Mouse (Mus musculus) embryonic fibroblast, embryonic 13.5 days (primary cell): ENCODE results near the gene Zfp704.

ENCODE experiments used
- CTCF ChIP-seq: IDR thresholded peaks from 2 replicates; pipeline ENCODE4 v1.5.1; 2011; ENCODE audit warnings: mild to moderate bottlenecking, control low read depth, low read length, moderate library complexity, borderline replicate concordance; ENCODE audit not compliant: insufficient read depth
- POLR2A ChIP-seq: IDR thresholded peaks from 2 replicates; pipeline ENCODE4 v1.6.1; 2011; ENCODE audit warnings: low read depth, mild to moderate bottlenecking, control low read depth, low read length, moderate library complexity

GRCm38 (mm10) chr3:9513703-9514110, 96.2 kb downstream of the Zfp704 start:
- no peak for TF ChIP-seq CTCF
- no peak for TF ChIP-seq POLR2A
